Mouse (Mus musculus) cerebellum, postnatal 4 days (tissue): ENCODE results near the gene Tmem132c.

Experiments
- DNase-seq, 2 experiments: peaks; one replicate each; pipeline ENCODE4 v3.0.0; 2022; ENCODE audit warnings: low spot score in 2 of 2, mixed read lengths in 1 of 2

Gene Tmem132c

DNA sequence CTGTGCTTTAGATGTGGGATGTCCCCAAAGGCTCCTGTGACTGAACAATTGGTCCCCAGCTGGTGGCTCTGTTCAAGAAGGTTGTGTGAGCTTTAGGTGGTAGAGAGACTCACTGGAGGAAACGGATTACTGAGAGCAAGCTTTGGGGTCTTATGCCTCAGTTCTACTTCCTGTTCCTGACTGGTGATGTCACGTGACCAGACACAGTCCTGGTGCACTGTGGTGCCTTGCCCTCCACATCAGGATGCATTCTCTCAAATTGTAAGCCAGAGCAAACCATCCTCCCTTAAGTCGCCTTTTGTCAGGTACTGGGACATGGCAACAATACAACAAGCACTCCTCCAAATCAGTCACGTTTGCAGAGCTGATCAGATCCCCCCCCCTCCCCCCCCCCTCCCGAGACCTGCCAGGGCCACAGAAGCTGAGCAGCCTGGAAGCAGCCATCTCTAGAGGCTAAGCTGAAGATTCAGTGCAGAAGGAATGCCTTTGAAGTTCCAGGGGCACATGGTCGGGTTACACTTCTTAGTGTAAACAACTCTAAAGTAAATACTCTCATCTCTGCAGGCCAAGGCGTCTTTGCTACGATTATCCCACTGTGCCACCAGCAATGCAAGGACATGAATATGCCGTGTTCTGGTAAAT lies 164.5 kb downstream of the Tmem132c start:
- no peak for DNase-seq

- DNase-seq: no peak
These were observed 174.9 kb downstream of the Tmem132c start for GRCm38 (mm10) chr5:127416536-127416935.

DNA sequence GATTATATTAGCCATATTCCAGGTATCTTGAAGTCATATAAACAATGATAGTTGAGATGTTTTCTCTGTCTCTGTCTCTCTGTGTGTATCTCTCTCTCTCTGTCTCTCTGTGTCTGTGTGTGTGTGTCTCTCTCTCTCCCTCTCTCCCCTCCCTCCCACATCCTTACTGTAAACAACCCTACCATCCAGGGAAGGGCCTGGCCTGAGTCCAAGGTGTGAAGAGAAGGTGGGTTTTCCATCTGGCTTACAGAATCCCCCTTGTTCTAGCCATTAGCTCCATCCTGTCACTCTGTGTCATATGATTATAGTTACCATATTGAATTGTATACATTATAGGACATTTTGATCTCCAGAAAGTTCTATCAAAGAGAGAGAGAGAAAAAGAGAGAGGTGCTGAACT lies 182.3 kb downstream of the Tmem132c start:
- no peak for DNase-seq

DNA sequence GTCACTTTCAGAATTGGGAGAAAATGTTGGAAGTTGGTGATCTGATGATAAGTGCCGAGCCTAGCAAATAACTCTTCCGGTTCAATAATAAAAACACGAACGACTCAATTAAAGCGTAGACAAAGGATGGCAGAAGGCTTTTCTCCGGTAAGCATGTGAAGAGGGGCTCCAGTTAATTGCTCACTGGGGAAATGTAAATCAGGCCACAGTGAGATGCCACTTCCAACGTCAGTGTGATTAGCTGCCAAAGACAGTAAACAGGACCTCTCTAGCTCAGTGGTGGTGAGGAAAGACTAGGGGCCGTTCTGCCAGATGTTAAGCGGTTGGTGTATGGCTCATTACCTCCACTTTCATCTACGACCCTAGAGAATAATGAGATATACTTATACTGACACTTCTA lies 187.5 kb downstream of the Tmem132c start:
- no peak for DNase-seq

GRCm38 (mm10) chr5:127431561-127431960 lies 190.0 kb downstream of the Tmem132c start:
- DNase-seq: no peak

DNA sequence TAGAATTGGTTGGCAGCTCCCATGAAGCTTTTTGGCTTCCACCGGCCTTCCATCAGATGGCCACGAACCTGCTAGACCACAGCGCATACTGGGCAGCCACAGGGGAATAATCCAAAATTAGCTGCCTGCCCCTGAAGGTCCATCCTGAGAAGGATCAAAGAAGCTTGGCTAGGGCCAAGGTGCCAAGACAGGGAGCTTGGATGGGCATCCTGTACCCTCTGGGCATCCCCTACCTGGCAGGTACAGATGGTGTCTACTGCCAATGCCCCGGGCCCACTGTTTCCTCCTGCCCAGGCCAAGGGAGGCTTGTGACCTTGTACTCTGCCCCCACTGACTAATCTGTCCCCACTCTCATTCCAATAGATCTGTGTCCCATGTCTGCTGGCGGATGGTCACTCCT lies 195.2 kb downstream of the Tmem132c start:
- peak in 1 of 2 experiments; percentile 10 for DNase-seq

DNA sequence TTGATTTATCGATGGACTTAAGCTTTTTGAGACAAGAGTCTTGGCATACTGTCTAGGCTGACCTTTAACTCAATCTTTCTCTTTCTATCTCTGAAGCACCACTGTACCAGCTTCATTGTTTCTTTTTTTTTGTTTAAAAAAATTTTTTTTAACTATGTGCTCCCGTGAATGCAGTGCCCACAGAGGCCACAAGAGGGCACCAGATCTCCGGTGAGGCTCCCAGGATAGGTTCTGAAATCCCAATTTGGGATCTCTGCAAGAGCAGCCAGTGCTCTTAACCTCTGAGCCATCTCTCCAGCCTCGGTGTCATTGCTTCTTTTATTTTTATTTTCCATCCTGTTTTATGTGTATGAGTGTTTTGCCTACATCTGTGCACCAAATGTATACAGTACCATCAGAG lies 197.0 kb downstream of the Tmem132c start:
- DNase-seq: no peak

DNA sequence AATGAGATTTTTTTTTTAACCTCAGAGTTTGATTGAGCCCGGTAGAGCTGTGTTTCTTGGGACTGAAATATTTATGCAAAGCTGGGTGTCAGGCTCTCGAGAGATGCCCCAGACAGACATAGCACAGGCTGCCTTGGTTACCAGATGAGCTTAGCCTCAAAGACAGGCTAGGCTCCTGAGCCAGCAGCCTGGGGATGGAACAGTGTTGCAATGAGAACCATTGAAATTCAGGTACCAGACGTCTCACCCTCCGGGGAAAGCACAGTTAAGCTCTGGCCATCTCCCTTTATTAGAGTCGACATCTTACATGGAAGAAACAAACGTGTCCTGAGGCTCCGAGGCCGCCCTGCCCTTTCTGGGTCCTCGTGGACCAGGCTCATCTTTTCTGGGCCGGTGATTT lies 200.4 kb downstream of the Tmem132c start:
- DNase-seq: no peak

- DNase-seq: peak in 1 of 2 experiments; percentile 37
These were observed 212.0 kb downstream of the Tmem132c start for GRCm38 (mm10) chr5:127453580-127453979.

- no peak for DNase-seq
These were observed 212.5 kb downstream of the Tmem132c start for GRCm38 (mm10) chr5:127454068-127454467.

GRCm38 (mm10) chr5:127456076-127456475 lies 214.5 kb downstream of the Tmem132c start:
- DNase-seq: no peak

- no peak for DNase-seq
These were observed 226.5 kb downstream of the Tmem132c start for GRCm38 (mm10) chr5:127468151-127468550.

DNA sequence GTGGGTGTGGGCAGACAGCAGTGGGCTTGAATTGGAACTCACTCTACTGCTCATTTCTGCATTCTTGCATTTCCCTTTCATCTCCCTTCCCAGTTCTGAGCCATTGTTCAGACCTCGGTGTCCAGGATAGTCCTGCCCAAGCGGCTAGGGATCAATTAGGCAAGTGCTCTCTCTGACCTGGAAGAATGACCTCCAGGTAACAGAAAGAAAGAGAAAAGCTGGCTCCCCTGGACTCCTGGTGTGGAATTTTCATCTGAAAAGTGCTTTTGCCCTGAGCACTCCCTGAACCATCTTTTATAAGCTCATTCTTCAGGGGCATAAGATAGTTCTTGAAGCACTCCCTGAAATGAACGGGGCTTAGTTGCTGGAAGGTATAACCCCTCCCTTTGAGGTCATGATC lies 228.7 kb downstream of the Tmem132c start:
- no peak for DNase-seq

DNA sequence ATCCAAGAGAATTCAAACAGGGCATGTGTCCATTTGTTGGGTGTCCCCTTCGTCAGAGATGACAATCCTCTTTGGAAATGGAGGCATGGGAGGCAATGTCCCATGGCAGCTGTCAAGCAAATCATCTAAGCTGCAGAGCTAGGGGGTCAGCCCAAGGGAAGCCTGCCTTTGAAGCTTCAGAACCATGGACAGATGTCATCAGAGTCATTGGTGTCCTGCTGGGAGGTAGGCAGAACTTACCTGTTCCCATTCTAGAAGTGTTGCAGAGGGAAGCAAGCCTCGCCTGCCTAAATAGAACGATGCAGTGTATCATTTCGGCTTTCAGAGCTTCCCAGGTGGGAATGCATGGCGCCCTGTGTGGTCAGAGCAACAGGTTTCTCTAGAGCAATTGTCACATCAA lies 230.3 kb downstream of the Tmem132c start:
- no peak for DNase-seq

- no peak for DNase-seq
These were observed 232.1 kb downstream of the Tmem132c start for GRCm38 (mm10) chr5:127473706-127474105.

DNA sequence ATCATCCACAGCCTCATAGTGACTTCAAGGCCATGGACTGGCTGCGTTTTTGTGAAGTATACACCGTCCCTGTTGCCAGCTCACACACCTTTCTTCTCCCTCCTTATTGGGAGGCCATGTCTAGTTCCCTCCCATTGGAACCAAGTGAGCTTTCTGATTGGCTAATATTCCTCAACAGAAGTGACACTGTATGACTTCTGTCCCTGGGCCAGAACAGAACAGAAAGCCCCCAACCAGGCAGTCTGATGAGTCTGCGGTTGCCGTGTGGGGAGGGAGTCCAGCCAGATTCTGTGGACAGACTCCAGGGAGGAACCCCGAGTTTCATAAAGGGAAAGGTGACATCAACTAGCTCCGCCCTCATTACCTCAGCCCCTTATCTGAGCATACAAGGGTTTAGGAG lies 233.2 kb downstream of the Tmem132c start:
- no peak for DNase-seq

- no peak for DNase-seq
These were observed 236.2 kb downstream of the Tmem132c start for GRCm38 (mm10) chr5:127477790-127478189.

DNA sequence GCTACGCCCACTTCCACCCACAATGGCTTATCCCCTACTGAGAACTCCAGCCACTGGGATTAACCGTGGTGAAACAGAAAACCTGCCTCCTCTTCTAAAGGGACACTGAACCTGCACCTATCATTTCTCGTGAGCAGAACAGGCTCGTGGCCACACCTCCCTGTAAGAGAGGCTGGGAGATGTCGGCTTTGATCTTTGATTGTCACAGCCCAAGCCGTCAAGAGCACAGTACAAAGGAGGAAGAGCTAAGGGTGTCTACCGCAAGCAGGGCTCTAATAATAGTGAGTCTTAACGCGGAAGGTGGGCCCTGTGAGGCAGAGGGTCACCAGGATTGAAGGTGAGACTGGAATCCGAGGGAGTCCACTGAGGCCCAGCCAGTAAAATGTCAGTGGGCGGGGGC lies 236.7 kb downstream of the Tmem132c start:
- no peak for DNase-seq

GRCm38 (mm10) chr5:127480931-127481330 lies 239.3 kb downstream of the Tmem132c start:
- DNase-seq: no peak

DNA sequence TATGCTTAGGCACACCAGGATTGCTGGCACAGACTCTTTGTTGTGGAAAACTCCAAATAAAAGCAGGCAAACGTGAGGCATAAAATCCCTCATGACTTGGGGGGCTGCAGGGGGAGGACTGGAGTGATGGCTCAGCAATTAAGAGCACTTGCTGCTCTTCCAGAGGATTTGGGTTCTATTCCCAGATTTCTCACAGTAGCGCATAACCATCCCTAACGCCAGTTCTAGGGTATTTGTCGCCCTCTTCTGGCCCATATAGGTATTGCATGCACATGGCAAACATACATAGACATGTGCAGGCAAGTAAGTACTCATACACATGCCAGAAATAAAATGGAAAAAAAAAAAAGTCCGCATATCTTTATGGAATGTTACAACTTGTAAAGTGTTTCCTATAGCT lies 239.8 kb downstream of the Tmem132c start:
- DNase-seq: peak; percentile 35 to 75

DNA sequence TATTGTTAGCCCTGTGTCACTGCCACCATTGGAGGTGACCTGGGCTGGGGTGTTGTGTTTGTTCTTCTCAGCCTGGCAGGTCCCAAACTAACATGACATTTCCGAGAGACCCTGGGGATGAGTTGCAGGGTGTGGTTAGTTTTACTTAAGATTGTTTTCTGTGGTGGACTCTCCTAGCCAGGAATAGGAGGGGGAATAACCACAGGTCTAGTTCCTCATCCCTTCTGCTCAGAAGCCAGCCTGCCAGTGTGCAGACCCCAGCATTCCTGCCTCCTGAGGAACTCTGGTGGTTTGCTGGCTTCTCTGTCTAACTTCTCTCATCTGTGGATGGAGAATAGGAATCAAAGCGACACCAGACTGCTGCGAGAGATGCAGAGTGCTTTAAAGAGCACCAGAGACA lies 240.7 kb downstream of the Tmem132c start:
- no peak for DNase-seq

DNA sequence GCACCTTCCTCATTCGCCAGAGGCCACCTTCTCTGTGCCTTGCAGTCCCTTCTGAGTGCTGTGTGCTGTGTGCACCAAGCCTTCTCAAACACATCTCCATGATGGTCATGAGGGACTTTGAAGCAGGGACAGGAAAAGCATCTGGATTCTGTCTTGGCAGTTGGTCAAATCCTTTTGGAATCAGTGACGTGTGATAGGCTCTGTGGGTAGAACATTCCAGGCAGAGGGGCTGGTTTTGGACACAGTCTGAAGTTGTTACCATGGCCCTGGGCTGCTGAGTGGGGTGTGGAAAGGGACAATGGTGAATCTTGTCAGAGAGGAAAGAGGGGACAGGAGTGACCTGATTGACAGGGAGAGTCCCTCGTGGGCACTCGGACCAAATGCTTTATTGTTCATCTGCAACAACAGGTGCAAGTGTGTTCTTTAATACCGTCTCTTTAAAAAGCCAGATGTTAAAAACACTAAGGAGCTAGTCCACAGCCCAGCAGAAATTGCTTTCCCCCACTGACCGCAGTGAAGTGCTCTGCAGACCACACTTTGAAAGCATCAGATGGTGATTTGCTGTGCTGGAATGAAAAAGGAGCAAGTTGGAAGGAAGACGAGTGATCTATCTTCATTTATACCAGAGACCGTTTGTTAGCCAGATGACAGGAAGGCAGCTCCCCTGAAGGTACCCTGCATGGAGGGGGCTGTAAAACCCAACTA lies 242.5 kb downstream of the Tmem132c start:
- DNase-seq: no peak

- DNase-seq: no peak
These were observed 243.3 kb downstream of the Tmem132c start for GRCm38 (mm10) chr5:127484813-127485486.
